Mouse (Mus musculus) gastrocnemius, postnatal 10 days (tissue): Measurements from ENCODE around the gene Psip1. TPM values are rescaled to one million over a fixed set of nuclear protein-coding genes. Genes with fewer than 3 reads are reported as not detected.
"Not testable (repeated sequence)": the region's sequence is repeated elsewhere in the genome, so short reads cannot be mapped to it uniquely, and the experiment has no call there.

ENCODE experiments used
- DNase-seq: peaks from one replicate; pipeline ENCODE4 v3.0.0; 2021; ENCODE audit warnings: mixed read lengths
- total RNA-seq, 2 experiments: library from RNA; stranded (reverse); gene quantifications; 2 replicates each; pipeline ENCODE4 v1.2.3; 2021

Gene Psip1
- total RNA-seq, 2 experiments from 2014 or later: 31.8 to 37.5 TPM

GRCm38 (mm10) chr4:83509600-83509999 is 23.3 kb upstream of the Psip1 start:
- no peak for DNase-seq

DNA sequence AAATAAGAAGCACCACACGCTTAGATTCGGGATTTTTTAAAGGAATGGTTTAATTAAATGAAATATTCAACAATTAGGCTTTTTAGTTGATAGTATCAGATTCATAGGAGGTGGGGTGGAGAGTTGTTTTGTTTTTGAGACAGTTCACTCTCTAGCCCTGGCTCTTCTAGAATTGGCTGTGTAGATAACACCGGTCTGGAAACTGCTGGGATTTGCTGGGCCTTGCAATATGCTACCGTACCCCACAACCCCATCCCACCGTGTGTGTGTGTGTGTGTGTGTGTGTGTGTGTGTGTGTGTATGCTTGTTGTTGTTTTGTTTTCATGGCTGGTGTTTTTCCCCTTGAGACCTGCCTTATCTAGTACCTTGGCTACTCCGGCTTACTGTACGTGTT is 14.8 kb upstream of the Psip1 start:
- no peak for DNase-seq

- no peak for DNase-seq
These were observed 14.1 kb upstream of the Psip1 start for GRCm38 (mm10) chr4:83500154-83501036.

DNA sequence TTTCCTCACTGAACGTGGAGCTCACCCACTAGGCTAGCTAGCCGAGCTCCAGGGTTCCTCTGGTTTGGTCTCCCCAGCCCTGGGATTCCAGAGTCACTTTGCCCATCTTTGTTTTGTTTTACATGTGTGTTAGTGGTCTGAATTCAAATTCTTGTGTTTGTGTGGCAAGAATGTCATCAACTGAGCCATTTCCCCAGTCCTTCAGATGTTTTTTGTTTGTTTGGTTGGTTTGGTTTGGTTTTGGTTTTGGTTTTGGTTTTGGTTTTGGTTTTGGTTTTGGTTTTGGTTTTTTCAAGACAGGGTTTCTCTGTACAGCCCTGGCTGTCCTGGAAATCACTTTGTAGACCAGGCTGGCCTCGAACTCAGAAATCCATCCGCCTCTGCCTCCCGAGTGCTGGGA is 10.8 kb upstream of the Psip1 start:
- DNase-seq: not testable (repeated sequence)

GRCm38 (mm10) chr4:83493112-83493511 is 6.9 kb upstream of the Psip1 start:
- no peak for DNase-seq

DNA sequence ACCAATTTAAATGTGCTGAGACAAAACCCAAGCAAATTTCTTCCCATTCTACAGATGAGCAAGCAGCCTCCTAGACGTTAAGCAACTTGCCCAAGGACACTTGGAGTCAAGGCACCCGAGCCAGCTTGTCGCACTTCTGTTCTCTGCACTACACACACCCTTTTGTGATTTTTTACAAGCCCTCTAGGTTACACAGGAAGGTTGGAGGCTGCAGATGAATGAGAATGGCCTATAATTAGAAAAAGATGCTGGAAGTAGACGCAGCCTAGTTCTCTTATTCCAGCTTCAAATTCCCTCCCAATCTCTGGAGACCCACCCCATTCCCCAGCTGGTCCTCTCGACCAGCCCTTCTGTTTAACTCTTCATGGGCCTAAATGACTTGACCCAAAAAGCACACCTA is 2.9 kb upstream of the Psip1 start:
- DNase-seq: no peak

DNA sequence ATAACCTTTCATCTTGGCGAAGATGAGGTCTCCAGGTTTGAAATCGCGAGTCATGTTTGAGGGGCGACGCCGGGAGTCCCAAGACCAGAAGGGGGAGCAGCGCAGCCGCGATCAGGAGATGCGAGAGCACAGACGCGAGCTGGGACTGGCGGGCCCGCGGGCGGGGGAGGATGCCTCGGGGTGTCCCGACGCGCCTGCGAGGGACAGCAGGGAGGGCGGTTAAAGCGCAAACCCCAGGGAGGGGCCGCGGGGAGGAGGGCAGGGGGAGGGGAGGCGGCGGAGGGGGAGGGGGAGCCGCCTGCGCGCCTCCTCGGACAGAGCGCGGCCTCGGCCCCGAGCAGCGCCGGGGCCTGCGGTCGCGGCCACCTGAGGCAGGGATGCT is 533 bp downstream of the Psip1 start:
- peak; percentile 84 for DNase-seq

GRCm38 (mm10) chr4:83485250-83485649 is 1.0 kb downstream of the Psip1 start:
- no peak for DNase-seq

DNA sequence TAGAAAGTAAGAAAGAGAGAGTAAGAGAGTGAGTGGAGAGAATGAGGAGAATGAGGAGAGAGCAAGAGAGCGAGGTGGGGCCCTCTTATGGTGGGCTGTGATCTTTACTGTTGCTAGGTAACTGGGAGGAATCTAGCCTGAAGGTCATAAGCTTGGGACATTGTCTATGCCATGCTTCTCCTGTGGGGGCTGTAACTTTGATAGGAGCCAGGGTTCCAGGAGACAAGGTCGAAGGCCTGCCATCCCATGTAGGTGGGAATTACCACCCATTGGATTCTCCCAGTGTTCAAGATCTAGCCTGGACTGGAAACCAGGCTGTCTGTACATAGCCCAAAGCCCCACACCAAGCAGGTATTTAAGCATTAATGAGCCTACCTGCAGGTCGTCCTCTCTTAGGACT is 18.1 kb downstream of the Psip1 start:
- no peak for DNase-seq

DNA sequence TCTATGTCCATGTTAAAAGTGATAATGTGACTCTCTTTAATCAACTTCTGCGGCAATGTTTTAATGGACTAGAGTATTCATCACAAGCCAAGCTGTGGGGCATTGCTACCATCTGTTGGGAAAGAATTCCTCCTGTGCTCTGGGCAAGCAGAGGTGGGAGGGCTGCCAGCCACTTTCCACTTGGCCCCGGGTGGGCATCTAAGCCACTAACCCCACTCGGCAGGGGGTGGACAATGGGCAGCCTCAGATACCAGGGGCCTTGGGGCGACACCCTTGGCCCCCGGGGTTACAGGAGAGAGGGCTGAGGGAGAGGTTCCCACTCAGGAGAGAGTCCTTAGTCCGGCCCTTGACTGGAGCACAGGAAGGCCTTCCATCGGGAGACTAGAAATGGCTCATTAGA is 18.6 kb downstream of the Psip1 start:
- peak; percentile 16 for DNase-seq

DNA sequence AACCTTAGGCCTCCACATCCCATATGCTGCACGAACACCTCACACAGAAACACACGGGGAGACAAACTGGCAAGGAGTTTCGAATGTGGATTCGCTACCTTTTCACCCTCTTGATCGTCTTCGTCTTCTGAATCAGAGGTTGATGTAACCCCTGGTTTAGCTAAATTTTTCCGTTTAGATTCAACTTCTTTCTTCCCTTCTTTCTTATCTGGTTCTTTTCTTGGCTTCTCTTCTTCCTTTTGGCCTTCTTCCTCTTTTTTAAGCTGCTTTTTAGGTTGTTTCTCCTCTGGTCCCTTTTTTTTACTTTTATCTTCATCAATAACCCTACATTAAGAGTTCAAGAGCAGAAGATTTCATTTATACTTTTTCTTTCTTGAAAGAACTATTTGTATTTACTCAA is 21.4 kb downstream of the Psip1 start:
- no peak for DNase-seq

GRCm38 (mm10) chr4:83460106-83460505 is 26.2 kb downstream of the Psip1 start:
- no peak for DNase-seq

DNA sequence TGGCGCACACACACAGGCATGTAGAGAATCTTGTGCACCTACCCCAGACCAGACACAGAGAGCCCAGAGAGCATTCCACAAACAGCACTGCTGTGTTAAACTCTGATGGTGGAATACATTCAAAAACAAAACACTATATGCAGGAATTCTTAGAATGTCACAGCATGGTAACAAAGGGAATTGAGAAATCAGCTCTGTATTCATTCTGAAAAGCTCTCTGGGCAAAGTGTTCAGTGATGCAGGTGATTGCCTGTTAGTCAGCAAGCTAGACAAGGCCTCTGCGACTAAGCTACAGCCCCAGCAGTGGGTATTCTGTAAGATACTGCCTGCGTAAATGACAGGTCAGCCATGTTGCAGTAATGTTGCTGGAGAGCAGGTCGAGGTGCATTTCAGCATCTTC is 35.5 kb downstream of the Psip1 start:
- DNase-seq: no peak

DNA sequence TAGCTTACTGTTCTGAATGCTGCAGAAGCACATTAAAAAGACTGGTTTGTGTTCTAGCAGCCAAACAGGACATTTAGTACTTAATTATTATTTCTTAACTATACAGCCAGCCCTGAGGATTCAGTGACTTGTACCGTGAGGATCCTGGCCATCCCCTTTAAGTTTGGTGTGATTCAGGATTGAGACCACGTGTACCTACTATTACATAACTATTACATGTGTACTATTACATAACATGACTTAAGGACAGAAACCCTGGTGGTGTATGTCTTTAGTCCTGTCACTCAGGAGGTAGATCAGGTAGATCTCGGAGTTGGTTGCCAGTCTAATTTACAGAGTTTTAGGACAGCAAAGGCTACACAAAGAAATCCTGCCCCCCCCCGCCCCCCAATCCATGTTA is 45.2 kb downstream of the Psip1 start:
- no peak for DNase-seq

GRCm38 (mm10) chr4:83439045-83439444 is 47.2 kb downstream of the Psip1 start:
- DNase-seq: no peak

DNA sequence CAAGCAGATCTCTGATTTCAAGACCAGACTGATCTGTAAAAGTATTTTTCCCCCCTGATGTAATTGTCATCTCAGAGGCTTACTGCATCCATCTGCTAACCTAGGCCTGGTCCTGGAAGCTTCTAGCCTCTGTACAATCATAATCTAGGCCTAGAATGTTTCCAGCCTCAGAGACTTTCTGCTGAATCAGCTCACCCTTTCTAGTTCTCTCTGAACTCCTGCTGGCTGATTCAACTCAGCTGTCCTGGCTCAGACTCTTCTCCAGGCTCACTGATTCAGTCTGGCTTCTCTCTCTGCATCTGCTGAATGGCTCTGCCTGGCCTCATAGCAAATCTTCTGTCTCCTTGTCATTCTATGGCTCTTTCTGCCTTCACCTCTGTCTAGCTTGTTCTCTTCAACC is 48.1 kb downstream of the Psip1 start:
- no peak for DNase-seq

- no peak for DNase-seq
These were observed 49.9 kb downstream of the Psip1 start for GRCm38 (mm10) chr4:83436375-83436774.

GRCm38 (mm10) chr4:83432901-83433300 is 53.4 kb downstream of the Psip1 start:
- DNase-seq: no peak

- no peak for DNase-seq
These were observed 54.3 kb downstream of the Psip1 start for GRCm38 (mm10) chr4:83431950-83432349.

GRCm38 (mm10) chr4:83428845-83429244 is 57.4 kb downstream of the Psip1 start:
- no peak for DNase-seq

DNA sequence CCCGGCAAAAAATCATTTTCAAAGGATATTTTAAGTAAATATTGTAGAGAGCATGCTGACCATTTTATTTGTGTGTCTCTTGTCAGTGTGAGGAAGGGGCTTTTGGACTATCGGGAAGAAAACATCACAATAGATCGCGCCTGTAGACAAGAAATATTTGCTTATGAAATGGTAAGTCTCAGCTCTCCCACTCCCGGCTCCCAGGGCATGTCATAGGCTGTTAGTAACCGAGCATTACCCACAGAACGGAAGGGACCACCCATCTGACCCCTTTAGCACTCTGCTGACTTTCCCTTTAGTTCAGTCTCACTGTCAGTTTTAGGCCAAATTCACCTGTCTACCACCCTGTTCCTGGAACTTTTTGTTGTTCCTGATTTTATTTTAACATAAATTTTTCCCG is 58.6 kb downstream of the Psip1 start:
- DNase-seq: no peak

- DNase-seq: no peak
These were observed 59.1 kb downstream of the Psip1 start for GRCm38 (mm10) chr4:83427141-83427540.

GRCm38 (mm10) chr4:83425119-83425518 is 61.1 kb downstream of the Psip1 start:
- no peak for DNase-seq

GRCm38 (mm10) chr4:83423641-83424040 is 62.6 kb downstream of the Psip1 start:
- no peak for DNase-seq
